Mouse (Mus musculus) urinary bladder, postnatal 10 days (tissue): ENCODE measurements around the gene Nr2e3.
A peak's percentile ranks its signal among the peaks of the same experiment; 100 is the strongest.
"Not testable (repeated sequence)": the region's sequence is repeated elsewhere in the genome, so short reads cannot be mapped to it uniquely, and the experiment has no call there.

Source experiments
- DNase-seq: peaks from one replicate; pipeline ENCODE4 v3.0.0; 2022; ENCODE audit warnings: low spot score

Nr2e3 gene

DNA sequence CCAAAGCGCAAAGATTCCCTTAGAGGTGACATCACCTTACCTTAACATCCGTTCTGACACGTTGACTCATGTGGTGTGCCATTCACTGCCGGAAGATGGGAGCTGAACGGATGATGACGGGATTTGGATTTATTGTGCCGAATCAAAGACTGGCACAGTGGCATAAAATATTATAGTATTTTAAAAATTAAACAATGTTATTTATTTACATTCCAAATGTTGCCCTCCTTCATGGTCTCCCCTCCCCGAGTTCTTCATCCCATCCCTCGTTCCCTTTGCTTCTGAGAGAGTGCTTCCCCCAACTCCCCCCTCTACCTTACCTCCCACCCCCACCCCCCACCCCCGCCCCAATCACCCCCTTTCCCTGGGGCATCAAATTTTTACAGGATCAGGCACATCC, at the start of gene Nr2e3:
Gene Nr2e3 (minus strand): TSS at position 101 of the 400 bp plus-strand sequence.
- no peak for DNase-seq

DNA sequence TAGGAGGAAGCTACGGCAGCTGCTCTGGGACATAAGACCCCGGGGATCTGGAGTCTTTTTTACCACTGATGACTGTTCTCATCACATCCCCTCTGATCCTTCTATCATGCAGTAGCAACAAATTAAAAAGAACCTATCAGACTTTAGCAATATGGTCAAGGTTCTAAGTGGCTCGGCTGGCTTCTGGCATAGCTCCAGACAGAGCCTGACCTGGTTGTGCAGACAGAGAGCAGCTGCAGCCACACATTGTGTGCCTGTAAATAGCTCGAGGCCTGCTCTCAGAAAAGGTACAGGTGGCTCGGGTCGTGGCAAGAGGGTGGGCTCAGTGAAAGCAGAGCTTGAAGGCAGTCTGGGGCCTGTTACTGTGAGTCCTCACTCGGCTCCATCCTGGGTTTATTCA, 48.5 kb upstream of the Nr2e3 start:
- DNase-seq, result no peak

DNA sequence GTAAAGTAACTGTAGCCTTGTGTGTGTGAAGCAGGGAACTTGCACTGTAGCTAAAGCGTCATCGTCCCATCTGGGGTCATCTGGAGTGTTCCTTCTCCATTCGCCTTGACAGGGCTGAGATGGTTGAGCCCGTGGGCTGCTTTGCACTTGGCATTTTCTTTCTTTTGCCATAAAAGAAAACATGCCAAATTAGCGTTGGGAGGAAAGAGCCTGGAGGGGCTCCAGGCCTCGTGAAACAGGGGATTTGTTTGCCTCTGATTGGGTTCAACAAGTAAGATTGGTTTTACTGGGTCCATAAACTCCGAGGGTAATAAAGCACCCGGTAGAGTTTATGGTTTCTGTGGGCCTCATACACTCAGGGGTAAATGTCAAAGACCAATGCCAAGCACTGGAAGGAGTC, 41.9 kb upstream of the Nr2e3 start:
- no peak for DNase-seq

DNA sequence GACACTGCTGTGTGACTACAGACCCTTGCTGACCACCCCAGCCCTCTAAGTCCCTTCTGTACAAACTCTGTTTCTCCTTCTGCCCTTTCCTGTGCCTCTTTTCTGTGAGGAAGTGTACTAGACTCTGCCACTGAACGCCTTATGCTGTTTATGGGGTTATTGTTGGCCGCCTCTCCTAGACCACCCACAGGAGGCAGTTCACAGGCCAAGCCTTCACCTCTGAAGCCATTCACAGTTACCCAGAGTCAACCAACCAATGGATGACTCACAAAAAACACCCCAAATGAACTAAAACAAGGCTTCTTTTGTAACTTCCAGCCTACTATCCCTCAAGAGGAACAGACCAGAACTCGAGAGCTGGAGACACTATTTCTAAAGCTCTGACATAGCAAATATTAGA, 41.0 kb upstream of the Nr2e3 start:
- no peak for DNase-seq

DNA sequence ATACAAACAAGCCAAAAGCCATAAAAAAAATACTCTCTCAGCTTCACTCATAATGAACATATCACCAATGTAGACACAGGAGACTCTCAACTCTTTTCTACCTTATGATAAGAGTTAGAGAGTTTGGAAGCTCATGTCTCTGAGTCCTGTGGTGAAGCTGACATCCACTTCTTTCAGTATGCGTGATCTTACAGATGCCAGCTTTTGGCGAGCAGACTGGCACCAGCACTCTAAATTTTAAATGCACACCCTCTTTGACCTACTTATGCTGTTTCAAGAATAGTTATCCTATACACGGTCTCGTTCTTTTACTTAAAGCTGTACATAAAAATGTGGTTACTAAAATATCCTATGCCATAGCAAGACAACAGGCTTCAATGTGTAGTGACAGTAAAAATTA, 37.3 kb upstream of the Nr2e3 start:
- DNase-seq, result no peak

DNA sequence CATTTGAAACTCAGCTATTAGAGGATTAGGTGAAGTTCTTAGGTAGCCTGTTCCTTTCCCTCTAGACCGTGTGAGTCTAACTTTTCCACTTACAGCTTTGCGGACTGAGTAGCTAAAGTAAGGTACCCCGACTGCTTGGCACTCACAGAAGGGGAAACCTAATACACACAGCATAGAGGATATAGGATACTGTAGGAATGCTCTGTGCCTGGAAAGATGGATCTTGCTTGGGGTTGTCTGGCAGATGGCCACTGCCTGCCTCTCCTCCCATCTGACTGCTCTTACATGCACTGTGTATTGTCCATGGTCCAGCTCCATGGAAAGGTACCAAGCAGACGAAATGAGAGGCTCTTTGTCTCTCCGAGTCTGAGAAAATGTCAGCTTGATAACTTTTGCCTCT, 30.9 kb upstream of the Nr2e3 start:
- DNase-seq, result no peak

DNA sequence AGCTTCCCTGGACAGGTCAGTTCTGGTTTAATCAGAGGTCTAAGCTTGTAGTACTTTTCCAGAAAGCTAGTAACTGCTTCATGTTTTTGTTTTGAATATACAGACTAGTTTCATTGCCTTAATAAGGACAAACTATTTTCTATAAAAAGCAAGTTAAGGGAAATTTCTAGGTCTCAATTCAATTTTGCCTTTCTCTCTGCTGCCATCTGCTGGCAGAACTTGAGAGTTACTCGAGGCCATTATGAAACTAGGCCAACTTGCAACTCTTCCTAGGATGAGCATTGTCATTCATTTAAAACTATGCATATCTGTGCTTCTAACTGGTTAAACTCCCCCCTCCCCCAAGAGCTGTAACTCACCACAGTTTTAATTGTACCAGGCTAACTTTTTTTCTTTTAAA, 29.4 kb upstream of the Nr2e3 start:
- DNase-seq, result no peak

DNA sequence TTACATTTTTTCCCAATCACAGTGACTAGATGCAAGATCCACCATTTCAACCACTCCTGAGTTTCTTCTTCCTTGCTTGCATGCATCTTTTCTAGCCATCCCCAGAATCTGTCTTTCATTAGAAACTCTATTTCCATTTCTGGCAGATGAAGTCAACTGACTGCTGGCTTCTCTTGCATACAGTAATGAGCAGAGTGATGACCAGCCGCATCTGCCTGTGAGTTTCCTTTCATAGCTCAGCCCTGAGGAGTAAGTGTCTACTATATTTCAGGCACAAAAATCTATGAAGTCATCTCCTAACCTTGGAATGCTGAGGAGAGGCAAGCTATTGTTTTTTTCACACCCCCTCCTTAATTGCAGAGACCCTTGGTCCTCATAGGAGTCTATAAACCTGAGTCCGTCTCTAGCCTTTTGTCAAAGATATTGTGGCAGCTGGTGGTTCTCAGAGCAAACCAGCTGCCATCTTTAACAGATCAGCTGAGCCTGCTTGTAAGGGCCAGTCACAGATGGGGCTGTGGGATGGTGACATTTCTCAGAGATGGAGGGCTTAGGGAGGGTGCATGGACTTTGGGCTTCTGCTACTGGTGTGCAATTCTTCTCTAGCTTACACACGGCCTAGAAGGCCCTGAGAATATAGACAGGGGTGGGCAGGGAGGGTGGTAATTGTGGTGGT, 25.6 kb upstream of the Nr2e3 start:
- DNase-seq, result no peak

DNA sequence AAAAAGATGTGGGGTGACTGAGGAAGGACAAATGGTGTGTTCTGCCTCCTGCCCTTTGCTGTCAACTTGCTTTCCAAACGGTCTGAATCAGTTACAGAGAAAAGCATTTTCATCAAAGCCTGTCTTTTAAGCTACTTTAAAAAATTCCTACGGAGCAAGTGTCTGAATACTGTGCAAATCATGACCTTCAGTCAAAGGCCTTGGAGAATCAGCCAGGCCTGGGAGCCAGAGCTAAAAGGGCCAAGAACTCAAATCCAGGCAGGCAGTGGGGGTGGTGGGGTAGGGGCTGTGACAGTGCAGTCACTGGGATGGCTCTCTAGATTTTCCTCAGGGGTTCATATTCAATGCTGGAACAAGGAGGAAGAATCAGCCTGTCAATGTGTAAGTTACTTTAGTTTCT, 20.7 kb upstream of the Nr2e3 start:
- DNase-seq, result no peak

DNA sequence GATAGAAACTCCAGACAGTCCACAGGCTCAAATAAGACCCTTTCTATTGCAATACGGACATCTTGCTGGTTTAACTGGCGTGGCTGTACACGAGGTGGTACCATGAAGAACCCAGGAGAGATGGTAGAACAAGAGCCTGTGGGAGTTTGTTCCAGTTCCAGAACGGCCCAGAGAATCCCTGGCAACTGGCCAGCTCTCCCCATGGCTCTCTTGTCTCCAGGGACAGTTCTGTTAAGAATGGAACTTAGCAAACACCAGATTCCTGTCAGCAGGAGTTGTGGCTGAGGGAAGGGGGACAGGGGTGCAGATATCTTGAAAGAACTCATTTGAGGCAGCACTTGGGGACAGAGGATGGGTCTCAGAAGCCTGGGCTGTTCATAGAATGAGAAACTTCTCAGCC, 10.8 kb upstream of the Nr2e3 start:
- DNase-seq, result no peak

DNA sequence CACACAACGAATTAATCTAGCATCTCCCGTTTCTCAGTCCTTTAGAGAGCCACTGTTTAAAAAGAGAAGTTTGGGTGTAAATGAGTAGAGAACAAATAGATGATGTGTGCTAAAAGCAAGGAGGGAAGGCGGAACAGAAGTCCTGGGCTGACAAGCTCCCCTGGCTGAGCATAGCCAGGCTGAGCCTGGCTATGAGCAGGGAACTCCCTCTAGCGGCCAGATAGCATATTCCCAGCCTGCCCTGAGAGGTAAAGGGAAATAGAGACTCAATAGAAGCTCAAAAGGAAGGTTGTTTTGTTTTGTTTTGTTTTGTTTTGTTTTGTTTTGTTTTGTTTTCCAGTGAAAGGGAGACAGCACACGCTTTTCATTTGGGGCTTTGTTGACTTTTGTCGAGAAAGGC, 8.9 kb upstream of the Nr2e3 start:
- DNase-seq, result no peak

DNA sequence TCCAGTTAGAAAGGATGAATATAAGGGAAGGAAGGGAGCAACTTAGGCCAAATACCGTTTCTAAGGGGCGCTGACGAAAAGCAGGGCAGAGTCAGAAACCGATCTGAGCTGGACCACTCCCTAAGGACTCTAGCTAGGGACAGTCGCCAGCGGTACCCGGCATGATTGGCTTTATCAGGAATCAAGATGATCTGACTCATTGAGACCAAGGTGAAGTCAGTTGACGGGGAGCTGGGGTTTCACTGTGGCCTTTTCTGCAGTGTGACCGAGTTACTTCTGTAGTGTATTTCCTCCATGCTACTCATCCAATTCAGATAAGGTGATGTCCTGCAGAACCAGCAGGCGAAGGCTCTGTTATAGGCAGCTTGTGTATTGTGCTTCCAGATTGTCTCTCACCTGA, 4.6 kb upstream of the Nr2e3 start:
- DNase-seq, result no peak

DNA sequence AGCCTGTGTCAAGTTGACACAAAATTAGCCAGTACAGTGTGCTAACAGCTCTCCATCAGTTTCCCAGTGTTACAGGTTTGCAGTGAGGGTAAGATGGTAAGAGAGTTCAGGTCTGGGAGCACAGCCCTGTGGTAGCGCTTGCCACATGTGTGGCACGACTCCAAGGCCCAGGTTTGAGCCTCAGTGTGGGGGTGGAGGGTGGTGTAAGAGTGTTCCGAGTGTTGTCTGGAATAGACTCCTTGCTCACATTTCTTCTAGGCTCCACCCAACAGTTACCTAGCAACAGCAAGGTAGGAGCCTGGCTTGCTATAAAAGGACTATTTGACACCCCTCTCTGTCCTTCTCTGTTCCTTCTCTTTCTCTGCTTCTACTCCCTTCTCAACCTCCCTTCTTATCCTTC, 3.9 kb upstream of the Nr2e3 start:
- DNase-seq, result no peak

DNA sequence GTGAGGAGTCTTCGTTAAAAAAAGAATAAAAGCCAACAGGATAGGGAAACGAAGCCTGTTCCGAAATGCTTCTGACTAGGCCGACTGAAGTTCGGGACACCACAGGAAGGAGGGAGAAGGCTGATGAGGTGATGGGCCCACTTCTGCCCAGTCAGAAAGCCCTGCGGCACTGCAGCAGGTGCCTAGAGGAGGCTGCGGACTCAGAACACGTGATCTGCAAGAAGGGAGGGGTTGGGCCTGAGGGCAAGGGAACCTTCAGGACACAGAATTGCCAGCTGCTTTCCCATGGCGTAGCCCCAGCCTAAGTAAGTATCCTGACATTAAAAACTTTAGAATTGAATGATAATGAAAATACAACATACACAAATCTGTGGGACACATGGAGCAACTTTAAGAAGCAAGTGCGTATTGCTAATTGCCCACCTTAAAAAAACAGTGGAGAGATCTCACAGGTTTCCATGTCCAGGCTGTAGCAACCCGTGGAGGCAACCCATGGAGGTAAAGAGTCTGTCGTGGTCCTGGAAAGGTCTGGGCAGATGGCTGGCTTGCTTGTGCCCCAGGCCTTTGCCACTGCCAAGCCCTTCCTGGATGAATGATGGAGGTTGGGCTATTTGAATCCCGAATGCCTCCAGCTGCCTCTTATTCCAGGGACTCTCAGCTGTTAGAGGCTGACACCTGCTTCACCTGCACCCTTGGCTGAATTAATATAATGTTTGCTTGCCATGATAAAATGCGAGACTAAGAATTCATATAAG, 919 bp upstream of the Nr2e3 start:
- no peak for DNase-seq

DNA sequence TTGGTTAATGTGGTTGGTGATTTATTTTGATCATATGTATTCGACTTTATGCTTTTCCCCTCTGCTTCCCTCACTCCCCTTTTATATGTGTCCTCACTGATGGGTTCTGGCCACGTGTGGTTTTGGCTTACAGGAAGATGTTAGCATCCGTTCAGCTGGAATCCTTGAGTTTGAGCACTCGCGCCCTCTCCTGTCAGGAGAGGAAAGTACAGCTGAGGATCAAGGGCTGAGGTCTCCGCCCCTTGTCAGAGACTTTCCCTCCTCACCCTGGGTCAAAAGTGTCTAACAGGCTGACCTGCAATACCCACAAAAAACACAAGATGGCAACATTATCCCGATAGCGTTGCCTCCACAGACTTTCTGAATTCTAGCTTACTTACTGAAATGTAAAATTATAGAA, 1.2 kb downstream of the Nr2e3 start:
- DNase-seq, result peak; percentile 30

DNA sequence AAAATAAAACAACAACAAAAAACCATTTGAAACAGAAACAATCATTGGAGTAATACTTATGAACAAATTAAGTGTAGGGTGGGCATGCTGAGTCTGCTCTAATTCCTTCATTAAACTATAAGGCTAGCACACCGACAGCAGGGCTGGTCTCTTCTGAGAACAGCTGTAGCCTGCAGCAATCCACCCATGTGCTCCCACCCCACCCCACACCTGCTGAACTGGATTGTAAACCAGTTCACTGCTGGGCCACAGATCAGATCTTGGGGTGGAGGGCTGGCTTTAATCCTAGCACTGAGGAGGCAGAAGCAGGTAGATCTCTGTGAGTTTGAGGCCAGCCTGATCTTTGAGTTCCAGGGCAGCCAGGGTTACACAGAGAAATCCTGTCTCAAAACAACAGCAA, 2.3 kb downstream of the Nr2e3 start:
- not testable (repeated sequence) for DNase-seq

DNA sequence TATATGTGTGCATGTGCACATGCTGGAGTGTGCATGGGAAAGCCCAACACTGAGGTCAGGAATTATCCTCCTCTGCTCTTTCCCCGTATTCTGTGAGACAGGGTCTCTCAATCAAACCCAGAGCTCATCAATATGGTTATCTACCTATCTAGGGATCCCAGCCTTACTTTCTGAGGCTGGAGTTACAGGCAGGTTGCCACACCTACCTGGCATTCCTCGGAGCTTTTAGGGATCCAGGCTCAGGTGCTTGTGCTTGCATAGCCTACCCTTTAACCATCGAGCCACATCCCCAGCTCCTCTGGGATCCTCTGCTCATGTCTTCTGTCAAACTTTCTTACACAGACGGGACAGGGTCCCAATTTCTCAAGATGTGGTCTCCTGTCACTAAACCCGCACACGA, 4.0 kb downstream of the Nr2e3 start:
- DNase-seq, result no peak

DNA sequence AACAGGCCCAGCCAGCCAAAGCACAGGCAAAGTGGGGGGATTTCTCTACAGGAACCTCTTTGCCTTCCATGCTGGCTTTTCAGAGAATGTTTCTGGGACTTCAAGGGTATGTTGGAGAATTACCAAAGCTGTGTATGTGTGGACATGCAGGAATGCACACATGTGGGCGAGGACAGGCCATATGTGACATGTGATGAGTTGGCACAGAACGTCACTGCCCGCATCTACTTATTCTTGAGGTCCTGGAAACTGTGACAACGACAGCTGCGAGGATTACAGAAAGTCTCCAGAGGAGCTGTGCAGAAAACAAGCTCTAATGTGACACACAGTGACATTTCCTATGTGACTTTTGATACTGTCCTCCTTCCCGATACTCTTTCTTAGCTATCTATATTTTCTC, 4.8 kb downstream of the Nr2e3 start:
- DNase-seq, result no peak

DNA sequence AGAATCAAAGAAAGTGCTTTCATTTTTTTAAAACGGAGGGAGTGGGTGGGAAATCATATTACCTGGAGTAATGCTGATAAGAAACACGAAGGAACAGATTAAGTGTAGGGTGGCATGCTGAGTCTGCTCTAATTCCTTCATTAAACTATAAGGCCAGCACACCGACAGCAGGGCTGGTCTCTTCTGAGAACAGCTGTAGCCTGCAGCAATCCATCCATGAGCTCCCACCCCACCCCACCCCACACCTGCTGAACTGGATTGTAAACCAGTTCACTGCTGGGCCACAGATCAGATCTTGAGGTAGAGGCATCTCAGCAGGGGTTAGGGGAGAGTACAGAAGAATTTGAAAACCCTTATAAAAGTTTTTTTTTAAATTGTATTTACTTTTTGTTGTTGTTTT, 5.3 kb downstream of the Nr2e3 start:
- DNase-seq, result no peak

DNA sequence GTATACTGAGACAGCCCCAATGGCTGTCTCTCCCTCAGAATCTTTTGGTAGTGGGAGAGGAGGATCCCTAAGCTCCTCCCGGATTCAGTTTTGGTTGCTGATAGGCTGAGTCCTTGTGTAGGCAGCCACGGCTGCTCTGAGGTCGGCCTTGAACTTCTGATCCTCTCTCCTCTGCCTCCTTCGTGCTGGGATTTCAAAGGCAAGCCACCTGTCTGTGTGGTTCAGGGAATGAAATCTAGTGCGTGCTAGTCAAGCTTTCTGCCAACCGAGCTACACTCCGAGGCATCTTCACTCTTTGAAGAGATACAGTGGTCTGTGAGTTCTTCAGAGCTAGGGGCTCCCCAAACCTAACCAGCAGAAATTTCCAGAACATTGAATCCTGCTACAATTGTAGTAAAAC, 6.9 kb downstream of the Nr2e3 start:
- DNase-seq, result no peak

DNA sequence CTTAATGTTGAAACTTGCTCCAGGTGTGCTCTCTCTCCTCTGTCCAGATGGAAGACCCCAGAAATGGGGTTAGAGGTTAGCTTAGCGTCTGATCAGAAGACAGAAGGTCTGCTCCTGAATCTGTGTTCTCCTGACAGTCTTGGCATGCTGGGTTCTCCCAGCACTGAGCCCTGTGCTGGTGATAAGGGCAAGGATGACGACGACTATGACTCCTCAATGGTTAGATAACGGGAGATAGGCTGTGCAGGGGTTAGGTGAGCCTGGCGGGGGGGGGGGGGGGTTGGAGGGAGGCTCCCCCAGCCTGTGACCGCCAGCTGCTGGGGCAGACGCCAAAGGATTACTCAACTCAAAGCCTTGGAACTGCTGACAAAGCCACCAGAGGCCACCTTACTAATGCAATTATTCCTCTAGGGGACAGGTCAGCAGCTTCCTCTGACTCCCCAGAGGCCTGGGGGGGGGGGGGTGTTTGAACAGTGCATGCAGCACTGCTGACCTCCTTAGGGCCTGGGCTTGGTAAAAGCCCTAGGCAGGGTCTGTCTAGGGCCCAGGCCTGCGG, 7.9 kb downstream of the Nr2e3 start:
- DNase-seq, result no peak

DNA sequence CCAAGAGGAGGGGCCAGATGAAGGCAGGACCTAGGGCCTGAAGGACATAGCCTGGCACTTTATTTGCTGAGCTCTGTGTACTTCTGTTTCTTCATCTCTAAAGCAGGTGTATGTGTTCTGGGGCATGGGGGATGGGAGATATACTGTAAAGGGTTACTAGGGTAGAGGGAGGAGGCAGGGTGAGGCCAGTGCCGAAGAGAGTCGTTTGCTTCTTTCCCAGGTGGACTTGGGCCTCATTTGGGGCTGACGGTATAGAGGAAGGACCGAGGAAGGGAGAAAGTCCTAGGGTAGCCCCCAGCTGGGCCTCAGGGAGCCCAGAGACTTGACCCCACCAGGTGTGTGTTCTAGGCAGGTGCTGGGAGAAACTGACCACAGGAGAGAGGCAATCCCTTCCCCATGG, 8.5 kb downstream of the Nr2e3 start:
- DNase-seq, result no peak

DNA sequence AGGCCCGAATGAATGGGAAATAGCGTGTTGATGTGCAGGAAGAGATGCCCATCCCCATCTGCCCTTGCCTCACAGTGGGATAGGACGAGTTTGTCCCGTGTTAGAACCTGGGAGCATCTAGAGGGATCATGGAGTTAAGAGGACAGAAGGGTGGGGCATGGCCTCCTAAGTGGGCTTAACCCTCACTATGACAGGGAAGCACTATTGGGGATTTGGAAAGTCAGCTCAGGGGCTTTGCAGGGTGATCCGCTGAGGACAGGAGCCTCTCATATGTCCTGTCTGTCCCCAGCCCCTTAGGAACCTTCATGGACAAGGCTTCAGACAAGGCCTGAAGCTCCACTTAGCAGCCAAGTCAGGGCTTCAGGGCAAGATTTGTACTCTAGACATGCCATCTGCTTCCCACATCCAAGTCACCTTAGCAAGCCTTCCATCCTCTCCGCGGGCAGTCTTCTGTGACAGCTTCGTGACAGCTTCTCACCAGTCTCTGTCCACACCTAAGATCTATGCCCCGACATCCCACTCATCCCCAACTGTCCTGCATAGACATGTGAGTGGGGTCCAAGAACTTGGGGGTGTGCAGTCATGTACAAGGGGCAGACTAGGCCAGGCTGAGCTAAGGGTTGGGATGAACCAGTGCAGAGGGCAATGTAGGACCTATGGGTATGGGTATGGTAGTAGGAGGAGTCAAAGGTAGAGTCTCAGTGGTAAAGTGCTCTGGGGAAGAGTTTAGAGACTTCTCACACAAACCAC, 9.3 kb downstream of the Nr2e3 start:
- no peak for DNase-seq
